17 mouse cellular contexts compared by ENCODE assay signal in the genomic region with DNA sequence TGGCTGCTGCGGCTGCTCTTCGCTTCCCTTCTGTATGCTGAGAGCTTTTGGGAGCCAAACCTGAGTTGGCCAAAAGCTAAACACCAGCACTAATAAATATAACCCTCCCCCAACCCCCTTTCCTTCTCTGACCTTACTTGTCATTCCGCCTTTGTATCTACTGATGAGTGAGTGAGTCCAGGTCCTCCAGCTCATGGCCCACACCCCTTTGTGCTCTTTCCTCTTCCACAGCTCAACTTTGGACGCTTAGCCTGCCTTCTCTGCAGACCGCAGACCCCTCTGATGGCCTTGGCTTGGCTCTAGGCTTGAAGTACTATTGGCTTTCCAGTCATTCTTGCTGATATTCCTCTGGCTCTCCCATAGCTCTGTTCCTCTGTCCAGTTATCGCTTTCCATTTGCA. TPM values are rescaled to one million over a fixed set of nuclear protein-coding genes. Genes with fewer than 3 reads are reported as not detected.
"Had no signal": no experiment of that assay in that cellular context is flagged by ENCODE, and none has a peak within 500 bp of the region (broad histone marks: within the 10 kb centered on the region; RNA-seq: fewer than 3 reads in every experiment).

No protein-coding gene starts in this region.

- H3K4me3 ChIP-seq: layer of hippocampus, adult 2 months; liver, embryonic 13.5 days; midbrain, embryonic 12.5 days; midbrain, embryonic 15.5 days; neural tube, embryonic 12.5 days; neural tube, embryonic 15.5 days had no signal

- H3K4me2 ChIP-seq: liver, embryonic 13.5 days; lung, embryonic 14.5 days; midbrain, embryonic 12.5 days; midbrain, embryonic 15.5 days; neural tube, embryonic 12.5 days; neural tube, embryonic 15.5 days had no signal

- ATAC-seq: lung, postnatal 0 days; midbrain, embryonic 15.5 days had no signal

- H3K4me1 ChIP-seq: liver, embryonic 13.5 days; midbrain, embryonic 15.5 days; neural tube, embryonic 12.5 days had no signal

- H3K27ac ChIP-seq: kidney, postnatal 0 days; layer of hippocampus, adult 2 months; liver, embryonic 13.5 days; macrophage; midbrain, embryonic 12.5 days; midbrain, embryonic 15.5 days; neural tube, embryonic 12.5 days; neural tube, embryonic 15.5 days had no signal

- H3K9me3 ChIP-seq: liver, embryonic 13.5 days; midbrain, embryonic 12.5 days; midbrain, embryonic 15.5 days; neural tube, embryonic 12.5 days; neural tube, embryonic 15.5 days had no signal

- H3K36me3 ChIP-seq: liver, embryonic 13.5 days; midbrain, embryonic 12.5 days; midbrain, embryonic 15.5 days; neural tube, embryonic 12.5 days; neural tube, embryonic 15.5 days had no signal

- H3K27me3 ChIP-seq: liver, embryonic 13.5 days; midbrain, embryonic 12.5 days; midbrain, embryonic 15.5 days; neural tube, embryonic 12.5 days; neural tube, embryonic 15.5 days had no signal

- H3K9ac ChIP-seq: liver, embryonic 13.5 days; lung, embryonic 14.5 days; midbrain, embryonic 12.5 days; midbrain, embryonic 15.5 days; neural tube, embryonic 12.5 days; neural tube, embryonic 15.5 days had no signal

- DNase-seq: layer of hippocampus, adult 9-11 months; liver, embryonic 13.5 days; lung, embryonic 14.5 days; right cerebral cortex, adult 18-20 months; right cerebral cortex, postnatal 14 days; right cerebral cortex, postnatal 4 days; thymus, adult 18-20 months; thymus, postnatal 36 days had no signal

RNA-seq across cellular contexts. Expression of a gene that starts 16.4 kb away (rescaled TPM):
- total RNA-seq: megakaryocyte, adult 5-6 weeks had no signal
- polyA plus RNA-seq: macrophage had no signal
